Mouse (Mus musculus): Measurements from ENCODE around the gene Gm28576. TPM values are rescaled to one million over a fixed set of nuclear protein-coding genes. Genes with fewer than 3 reads are reported as not detected.
"Not testable (repeated sequence)": the region's sequence is repeated elsewhere in the genome, so short reads cannot be mapped to it uniquely, and the experiment has no call there.

The Gm28576 gene
- not detected in 2 replicates for polyA plus RNA-seq (2016; fragmentation: Nextera tagmentation; extraction: Ambion mirVana)

DNA sequence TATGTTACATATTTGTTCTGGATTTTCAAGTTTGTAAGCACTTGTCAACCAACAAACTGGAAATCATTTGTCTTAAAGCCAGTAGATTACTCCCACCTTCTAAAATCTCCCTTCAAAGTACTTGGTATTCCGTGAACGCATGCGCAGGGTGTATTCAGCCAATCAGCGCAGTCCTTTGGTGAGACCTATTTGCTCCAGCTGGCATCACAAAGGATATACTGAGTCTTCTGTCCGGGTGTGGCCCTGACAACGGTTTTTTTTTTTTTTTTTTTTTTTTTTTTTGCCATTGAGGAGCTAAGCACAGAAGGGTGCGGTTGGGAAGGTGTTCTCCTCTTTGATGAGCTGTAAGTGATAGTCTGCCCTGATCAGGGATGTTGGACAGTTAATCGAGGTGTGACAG, at the start of gene Gm28576:
TSS of gene Gm28576 (plus strand) at position 301 of the 400 bp plus-strand sequence.
- H3K4me1 ChIP-seq; H3K27me3 ChIP-seq; ATAC-seq (ENCODE audit: low FRiP score, low read depth); H3K4me2 ChIP-seq (replicated peaks); H3K27ac ChIP-seq (replicated peaks); H3K4me3 ChIP-seq; H3K9me3 ChIP-seq; H3K36me3 ChIP-seq; H3K9ac ChIP-seq (replicated peaks): not testable (repeated sequence)
- no CpG with 5 or more reads among the region's 8 CpGs for WGBS

Other genes starting within 250 kb of the Gm28576 start
- not detected in 2 replicates for gene Gm20826, start 84.5 kb upstream of the Gm28576 start, polyA plus RNA-seq (2016; fragmentation: Nextera tagmentation; extraction: Ambion mirVana)

Data from midbrain, embryonic 12.5 days (tissue).